Mouse (Mus musculus) liver, embryonic 15.5 days (tissue): ENCODE results near the gene Arhgap6. TPM values are rescaled to one million over a fixed set of nuclear protein-coding genes. Genes with fewer than 3 reads are reported as not detected.
A peak's percentile ranks its signal among the peaks of the same experiment; 100 is the strongest.
"Not testable (repeated sequence)": the region's sequence is repeated elsewhere in the genome, so short reads cannot be mapped to it uniquely, and the experiment has no call there.

Source experiments
- ATAC-seq: fragments of 200-750 bp; cut with Nextera tagmentation; 2 replicates; pipeline ENCODE4 v1.8.0; 2017; ENCODE audit warnings: moderate number of reproducible peaks, mild to moderate bottlenecking, moderate library complexity; ENCODE audit not compliant: insufficient read depth
- H3K27ac ChIP-seq: fragments of 300-500 bp; sonication (generic); replicated peaks from 2 replicates; pipeline ENCODE4 v1.5.1; 2015; ENCODE audit warnings: mild to moderate bottlenecking, inconsistent platforms
- H3K27me3 ChIP-seq: fragments of 300-500 bp; sonication (generic); 2 replicates; pipeline ENCODE4 v1.6.1; 2015; ENCODE audit warnings: mild to moderate bottlenecking, inconsistent platforms
- H3K36me3 ChIP-seq: fragments of 300-500 bp; sonication (generic); replicated peaks from 2 replicates; pipeline ENCODE4 v1.6.1; 2015; ENCODE audit warnings: moderate library complexity, mild to moderate bottlenecking, inconsistent platforms
- H3K4me1 ChIP-seq: fragments of 300-500 bp; sonication (generic); replicated peaks from 2 replicates; pipeline ENCODE4 v1.6.1; 2015; ENCODE audit warnings: inconsistent platforms
- H3K4me2 ChIP-seq: fragments of 300-500 bp; sonication (generic); 2 replicates; pipeline ENCODE4 v1.6.1; 2015; ENCODE audit warnings: moderate library complexity, mild to moderate bottlenecking, inconsistent platforms
- H3K4me3 ChIP-seq: fragments of 300-500 bp; sonication (generic); replicated peaks from 2 replicates; pipeline ENCODE4 v1.5.1; 2015; ENCODE audit warnings: mild to moderate bottlenecking, inconsistent platforms
- H3K9ac ChIP-seq: fragments of 300-500 bp; sonication (generic); 2 replicates; pipeline ENCODE4 v1.6.1; 2015; ENCODE audit warnings: moderate library complexity, mild to moderate bottlenecking, inconsistent platforms
- H3K9me3 ChIP-seq: fragments of 300-500 bp; sonication (generic); replicated peaks from 2 replicates; pipeline ENCODE4 v1.6.1; 2016; ENCODE audit warnings: inconsistent platforms
- WGBS: fragments of 180-500 bp; shearing (Covaris S2); methylation state at CpG from one replicate; pipeline ENCODE4 v1.1.7; 2015; ENCODE audit warnings: mixed read lengths; ENCODE audit not compliant: insufficient replicate concordance; 5-methylcytosine and 5-hydroxymethylcytosine counted together
- polyA plus RNA-seq: library from polyadenylated mRNA; unstranded; fragments of >200 nt; fragmentation: Nextera tagmentation; extraction: Ambion mirVana; gene quantifications from 2 replicates; pipeline ENCODE4 v1.2.1, GENCODE M21; 2015

The Arhgap6 gene
- polyA plus RNA-seq, 1 experiment from 2014 or later: 1.9 TPM

DNA sequence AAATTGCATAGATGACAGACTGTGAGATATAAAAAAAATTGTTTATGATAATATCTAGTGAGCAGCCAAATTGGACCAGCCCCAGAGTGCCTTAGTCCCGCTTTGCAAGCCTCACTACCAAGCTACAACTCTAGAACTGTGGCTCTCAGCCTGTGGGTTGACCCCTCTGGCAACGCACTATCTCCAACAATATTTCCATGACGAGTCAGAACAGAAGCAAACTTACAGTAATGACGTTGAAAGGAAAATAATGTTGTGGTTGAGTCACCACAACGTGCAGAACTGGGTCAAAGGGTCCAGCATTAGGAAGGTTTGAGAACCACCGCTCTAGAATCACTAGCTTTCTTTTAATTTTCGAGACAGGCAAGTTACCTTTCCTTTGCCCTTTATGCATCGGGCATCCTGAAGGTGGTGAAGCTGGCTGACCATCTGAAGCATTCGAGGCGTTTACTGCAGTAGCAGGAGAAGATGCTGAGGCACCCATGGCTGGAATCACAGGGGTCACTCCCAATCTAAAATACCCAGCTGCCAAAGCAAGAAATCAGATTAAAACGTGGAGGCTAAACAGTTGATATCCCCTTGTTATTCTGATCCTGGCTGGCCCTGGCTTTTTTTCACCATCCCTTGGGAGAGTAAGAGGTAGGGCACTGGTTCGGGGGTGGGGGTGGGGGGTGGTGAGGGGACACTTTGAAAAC, 524.3 kb downstream of the Arhgap6 start:
- Histone ChIP-seq H3K27ac (peak overlapping the region; percentile 86), H3K9me3 (no peaks in the 10 kb centered on the region), H3K4me2 (peak overlapping the region; percentile 71), H3K27me3 (no peaks in the 10 kb centered on the region), H3K36me3 (peaks cover 2% of the 10 kb centered on the region; the same call in 1 of the 2 replicates), H3K4me1 (peaks cover 9% of the 10 kb centered on the region; the same call in 1 of the 2 replicates), H3K9ac (peak overlapping the region; percentile 64), H3K4me3 (peak overlapping the region; percentile 70)
- no peak for ATAC-seq
- 41% methylated on average over 12 of the region's 12 CpGs for whole genome bisulfite sequencing

GRCm38 (mm10) chrX:169319945-169320667, 525.2 kb downstream of the Arhgap6 start, which contains the start of gene Hccs:
Gene Hccs (minus strand): TSS chrX:169320372.
- Histone ChIP-seq H3K9me3 (no peaks in the 10 kb centered on the region), H3K4me1 (peaks cover 9% of the 10 kb centered on the region; the same call in 1 of the 2 replicates), H3K36me3 (peaks cover 2% of the 10 kb centered on the region; the same call in 1 of the 2 replicates), H3K9ac (peak within 1 kb of the TSS; percentile 64), H3K4me3 (peak within 1 kb of the TSS; percentile 70), H3K27me3 (no peaks in the 10 kb centered on the region), H3K4me2 (peak within 1 kb of the TSS; percentile 71), H3K27ac (peak within 1 kb of the TSS; percentile 86)
- WGBS: 27% methylated on average over 85 of the region's 97 CpGs
- ATAC-seq: peak; percentile 100

GRCm38 (mm10) chrX:169320668-169321005, 525.7 kb downstream of the Arhgap6 start:
- not testable (repeated sequence) for H3K9ac ChIP-seq, H3K36me3 ChIP-seq, H3K27me3 ChIP-seq, H3K9me3 ChIP-seq, H3K4me1 ChIP-seq
- 25% methylated on average over 15 of the region's 15 CpGs for WGBS
- Histone ChIP-seq H3K4me2 (peak overlapping the region; percentile 71), H3K4me3 (peak overlapping the region; percentile 70), H3K27ac (peak overlapping the region; percentile 86; the same call in 1 of the 2 replicates)
- peak; percentile 5; the same call in 1 of the 2 replicates for ATAC-seq

GRCm38 (mm10) chrX:169325929-169326595, 531.2 kb downstream of the Arhgap6 start:
- Histone ChIP-seq H3K9me3 (no peaks in the 10 kb centered on the region), H3K36me3 (no peaks in the 10 kb centered on the region), H3K4me2 (no peak overlapping the region), H3K27ac (no peak overlapping the region), H3K4me1 (no peaks in the 10 kb centered on the region), H3K9ac (no peak overlapping the region), H3K4me3 (no peak overlapping the region), H3K27me3 (no peaks in the 10 kb centered on the region)
- 28% methylated on average over 3 of the region's 3 CpGs for WGBS
- ATAC-seq: no peak

GRCm38 (mm10) chrX:169332264-169332663, 537.4 kb downstream of the Arhgap6 start:
- no peaks in the 10 kb centered on the region for H3K36me3 ChIP-seq
- 42% methylated on average over 3 of the region's 3 CpGs for WGBS
- no peak overlapping the region for H3K4me3 ChIP-seq
- no peaks in the 10 kb centered on the region for H3K9me3 ChIP-seq
- no peaks in the 10 kb centered on the region for H3K4me1 ChIP-seq
- H3K27me3 ChIP-seq: no peaks in the 10 kb centered on the region
- no peak overlapping the region for H3K4me2 ChIP-seq
- no peak overlapping the region for H3K9ac ChIP-seq
- no peak for ATAC-seq
- no peak overlapping the region for H3K27ac ChIP-seq

DNA sequence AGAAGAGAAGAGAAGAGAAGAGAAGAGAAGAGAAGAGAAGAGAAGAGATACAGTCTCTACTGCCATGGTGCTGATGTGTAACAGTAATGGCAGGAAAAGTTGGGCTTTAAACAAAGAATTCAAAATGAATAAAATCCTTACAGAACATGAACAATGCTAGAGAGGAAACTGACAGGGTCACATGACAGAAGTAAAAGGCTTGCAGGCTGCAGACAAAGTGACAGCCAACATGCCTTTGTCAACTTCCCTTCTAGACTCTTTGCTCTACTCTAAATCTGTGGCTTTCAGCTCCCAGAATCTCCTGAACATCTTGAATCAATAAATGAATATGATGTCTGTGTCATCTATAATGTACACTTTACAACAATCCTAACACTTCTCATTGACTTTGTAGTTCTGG, 542.7 kb downstream of the Arhgap6 start:
- Histone ChIP-seq H3K27ac (no peak overlapping the region), H3K9me3 (no peaks in the 10 kb centered on the region)
- no peak for ATAC-seq

DNA sequence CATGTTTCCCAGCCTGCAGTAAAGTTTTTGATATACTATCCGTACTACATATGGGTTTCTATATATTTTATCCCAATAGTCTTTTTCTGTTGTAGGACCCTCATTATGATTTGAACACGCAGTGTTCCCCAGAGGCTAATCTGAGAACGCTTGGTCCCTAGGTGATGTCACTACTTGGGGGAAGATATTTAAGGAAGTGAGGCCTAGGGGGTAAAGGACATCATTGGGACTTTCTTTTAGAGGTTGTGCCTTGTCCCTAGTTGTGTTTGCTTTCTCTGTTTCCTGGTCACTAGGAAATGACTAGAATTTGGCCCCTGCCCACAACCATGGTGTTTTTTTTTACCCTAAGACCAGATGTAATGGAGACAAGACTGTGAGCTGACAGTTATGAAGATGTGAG, 543.3 kb downstream of the Arhgap6 start:
- Histone ChIP-seq H3K4me1 (no peaks in the 10 kb centered on the region), H3K9ac (no peak overlapping the region), H3K4me2 (no peak overlapping the region), H3K9me3 (no peaks in the 10 kb centered on the region), H3K27ac (no peak overlapping the region), H3K4me3 (no peak overlapping the region), H3K36me3 (no peaks in the 10 kb centered on the region), H3K27me3 (no peaks in the 10 kb centered on the region)
- no peak for ATAC-seq
- 36% methylated on average over 3 of the region's 3 CpGs for WGBS

More for the DNA sequence above, 542.7 kb downstream of the Arhgap6 start:
- H3K36me3 ChIP-seq: no peaks in the 10 kb centered on the region
- H3K4me1 ChIP-seq: no peaks in the 10 kb centered on the region
- no peaks in the 10 kb centered on the region for H3K27me3 ChIP-seq
- H3K4me3 ChIP-seq: no peak overlapping the region
- no peak overlapping the region for H3K9ac ChIP-seq
- no peak overlapping the region for H3K4me2 ChIP-seq

Other genes starting within 250 kb of the Arhgap6 start
- not detected in 2 replicates for gene Frmpd4, start 217.9 kb upstream of the Arhgap6 start, polyA plus RNA-seq
- 15.3 and 15.4 TPM in 2 replicates for gene Msl3, start 121.2 kb upstream of the Arhgap6 start, polyA plus RNA-seq